ENCODE assay signal across 23 mouse cellular contexts in the genomic region with DNA sequence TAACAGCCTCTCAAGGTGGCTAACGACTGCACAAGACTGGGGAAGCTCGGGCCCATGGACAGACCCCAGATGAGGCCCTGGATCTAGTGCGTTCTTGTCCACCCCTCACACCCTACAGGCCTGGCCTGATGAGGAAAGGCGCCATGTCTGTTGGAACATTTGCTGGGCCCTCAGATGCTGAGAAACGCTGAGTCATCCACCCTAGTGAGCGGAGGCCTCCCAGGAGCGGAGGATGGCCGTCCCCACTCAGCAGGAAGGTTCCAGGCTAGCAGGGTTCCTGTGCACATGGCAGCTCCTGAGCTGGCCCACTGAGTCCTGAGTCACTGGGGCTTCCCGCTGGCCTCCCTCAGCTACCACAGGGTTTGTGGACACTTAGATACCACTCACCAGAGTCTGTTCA. TPM values are rescaled to one million over a fixed set of nuclear protein-coding genes. Genes with fewer than 3 reads are reported as not detected.
DNase-seq lines count a peak whose midpoint lies in the region; ATAC-seq lines count a peak whose summit lies in the region.
"Had no signal": no experiment of that assay in that cellular context is flagged by ENCODE, and none has a peak within 500 bp of the region (broad histone marks: within the 10 kb centered on the region; RNA-seq: fewer than 3 reads in every experiment).

No protein-coding gene starts in this region.

- H3K9me3 ChIP-seq in midbrain, embryonic 10.5 days (replicated peaks), result no peaks in the 10 kb centered on the region
- H3K9me3 ChIP-seq in midbrain, embryonic 11.5 days (ENCODE audit: control insufficient read depth, low read length), result no peaks in the 10 kb centered on the region
- H3K9me3 ChIP-seq in kidney, embryonic 14.5 days (ENCODE audit: control insufficient read depth, low read length), result no peaks in the 10 kb centered on the region
- H3K9me3 ChIP-seq: forebrain, embryonic 12.5 days; midbrain, embryonic 12.5 days had no signal

- peaks cover 32% of the 10 kb centered on the region for H3K27me3 ChIP-seq in midbrain, embryonic 10.5 days (ENCODE audit: low read depth, poor library complexity, severe bottlenecking)
- no peaks in the 10 kb centered on the region for H3K27me3 ChIP-seq in midbrain, embryonic 11.5 days (ENCODE audit: control insufficient read depth, insufficient read depth, low read length)
- H3K27me3 ChIP-seq in kidney, embryonic 14.5 days (ENCODE audit: control insufficient read depth, insufficient read depth, low read length), result no peaks in the 10 kb centered on the region

- no peaks in the 10 kb centered on the region for H3K36me3 ChIP-seq in midbrain, embryonic 10.5 days
- H3K36me3 ChIP-seq in midbrain, embryonic 11.5 days (ENCODE audit: control insufficient read depth, insufficient read depth, low read length), result no peaks in the 10 kb centered on the region
- no peaks in the 10 kb centered on the region for H3K36me3 ChIP-seq in kidney, embryonic 14.5 days (ENCODE audit: control insufficient read depth, insufficient read depth, low read length)
- H3K36me3 ChIP-seq: forebrain, embryonic 12.5 days; midbrain, embryonic 12.5 days had no signal

- H3K27ac ChIP-seq in midbrain, embryonic 10.5 days (replicated peaks), result peak overlapping the region; percentile 77; the same call in 1 of the 2 replicates
- no peak overlapping the region for H3K27ac ChIP-seq in midbrain, embryonic 11.5 days (ENCODE audit: low read depth, low read length)
- no peak overlapping the region for H3K27ac ChIP-seq in kidney, embryonic 14.5 days (ENCODE audit: low read depth, low read length)
- H3K27ac ChIP-seq: forebrain, embryonic 12.5 days; midbrain, embryonic 12.5 days had no signal

- WGBS in midbrain, embryonic 10.5 days, result 71% methylated on average over 9 of the region's 9 CpGs
- 73% methylated on average over 9 of the region's 9 CpGs for WGBS in midbrain, embryonic 11.5 days
- 86% methylated on average over 9 of the region's 9 CpGs for WGBS in kidney, embryonic 14.5 days

- intact Hi-C loops in left cerebral cortex, postnatal 10 days (cut with DNase I), result no loop called here

- ATAC-seq in midbrain, embryonic 11.5 days (ENCODE audit: low FRiP score), result no peak
- ATAC-seq in granulocyte monocyte progenitor cell, adult 5-6 weeks (replicated peaks; ENCODE audit: poor library complexity, severe bottlenecking), result peak; percentile 21; the same call in 1 of the 2 replicates
- 0 out of 2 replicates have a peak, but pooled peaks have one; percentile 9 for ATAC-seq in megakaryocyte-erythroid progenitor cell, adult 5-6 weeks (replicated peaks; ENCODE audit: low FRiP score, low TSS enrichment, poor library complexity, severe bottlenecking)
- ATAC-seq in kidney, embryonic 14.5 days (ENCODE audit: low FRiP score, low TSS enrichment), result no peak

- DNase-seq in midbrain, embryonic 10.5 days (ENCODE audit: low spot score), result no peak
- DNase-seq in midbrain, embryonic 11.5 days (ENCODE audit: low spot score, missing footprints), result no peak
- peak; percentile 65 for DNase-seq in R1 (ENCODE audit: low read depth, low spot score)
- DNase-seq in left cerebral cortex, postnatal 10 days (ENCODE audit: extremely low spot score in 1 of 2, low spot score in 2 of 2), result no peak
- DNase-seq in kidney, adult 8-10 months, result no peak
- DNase-seq: cerebellum, adult 2 months; lung, embryonic 14.5 days; thymus, postnatal 36 days had no signal

- H3K4me2 ChIP-seq in midbrain, embryonic 11.5 days, result no peak overlapping the region
- no peak overlapping the region for H3K4me2 ChIP-seq in kidney, embryonic 14.5 days (replicated peaks; ENCODE audit: low read depth, low read length)
- H3K4me2 ChIP-seq: forebrain, embryonic 12.5 days; lung, embryonic 14.5 days; midbrain, embryonic 12.5 days had no signal

- no peak overlapping the region for H3K4me3 ChIP-seq in midbrain, embryonic 10.5 days
- H3K4me3 ChIP-seq in midbrain, embryonic 11.5 days (ENCODE audit: low read depth, low read length), result no peak overlapping the region
- no peak overlapping the region for H3K4me3 ChIP-seq in kidney, embryonic 14.5 days (ENCODE audit: low read length)
- H3K4me3 ChIP-seq: forebrain, embryonic 12.5 days; midbrain, embryonic 12.5 days; myocyte had no signal

- peaks cover 79% of the 10 kb centered on the region for H3K4me1 ChIP-seq in midbrain, embryonic 10.5 days
- peaks cover 14% of the 10 kb centered on the region for H3K4me1 ChIP-seq in midbrain, embryonic 11.5 days (ENCODE audit: control insufficient read depth, insufficient read depth, low read length)
- peaks cover 10% of the 10 kb centered on the region for H3K4me1 ChIP-seq in kidney, embryonic 14.5 days (ENCODE audit: control insufficient read depth, insufficient read depth, low read length)

- H3K9ac ChIP-seq in midbrain, embryonic 11.5 days (ENCODE audit: low read length), result no peak overlapping the region
- no peak overlapping the region for H3K9ac ChIP-seq in kidney, embryonic 14.5 days (ENCODE audit: low read depth, low read length)
- H3K9ac ChIP-seq: forebrain, embryonic 12.5 days; lung, embryonic 14.5 days; midbrain, embryonic 12.5 days had no signal

RNA-seq across cellular contexts. Expression of a gene that starts 9.7 kb away (rescaled TPM):
- polyA plus RNA-seq in midbrain, embryonic 10.5 days (2016; fragmentation: Nextera tagmentation; extraction: Ambion mirVana), result 12.8 and 16.8 TPM in 2 replicates
- polyA plus RNA-seq in midbrain, embryonic 11.5 days (2014; fragmentation: Nextera tagmentation; extraction: Ambion mirVana), result 19.5 and 19.9 TPM in 2 replicates
- 4.7 and 7.4 TPM in 2 replicates for total RNA-seq in granulocyte monocyte progenitor cell, adult 5-6 weeks (2014; fragmentation: Nextera tagmentation)
- 0.72 and 0.86 TPM in 2 replicates for total RNA-seq in granulocyte monocyte progenitor cell, adult 5-6 weeks (2017)
- 10.4 and 13.8 TPM in 2 replicates for total RNA-seq in megakaryocyte-erythroid progenitor cell, adult 5-6 weeks (2014; fragmentation: Nextera tagmentation)
- 4.2 and 13.3 TPM in 2 replicates for total RNA-seq in megakaryocyte-erythroid progenitor cell, adult 5-6 weeks (2017)
- 10 to 100 TPM; 55.5 to 62.5 TPM for total RNA-seq in left cerebral cortex, postnatal 10 days (2021)
- 10.5 and 17.1 TPM in 2 replicates for polyA plus RNA-seq in kidney, embryonic 14.5 days (2014; fragmentation: Nextera tagmentation; extraction: Ambion mirVana)

RNA-seq across cellular contexts. Expression of a gene that starts 27.5 kb away (rescaled TPM):
- not detected in 2 replicates for polyA plus RNA-seq in midbrain, embryonic 10.5 days (2016; fragmentation: Nextera tagmentation; extraction: Ambion mirVana)
- polyA plus RNA-seq in midbrain, embryonic 11.5 days (2014; fragmentation: Nextera tagmentation; extraction: Ambion mirVana), result not detected in 2 replicates
- not detected in 2 replicates for total RNA-seq in granulocyte monocyte progenitor cell, adult 5-6 weeks (2014; fragmentation: Nextera tagmentation)
- not detected in 2 replicates for total RNA-seq in granulocyte monocyte progenitor cell, adult 5-6 weeks (2017)
- total RNA-seq in megakaryocyte-erythroid progenitor cell, adult 5-6 weeks (2014; fragmentation: Nextera tagmentation), result not detected in 2 replicates
- total RNA-seq in megakaryocyte-erythroid progenitor cell, adult 5-6 weeks (2017), result not detected in 2 replicates
- total RNA-seq in left cerebral cortex, postnatal 10 days (2021), result not detected
- not detected in 2 replicates for polyA plus RNA-seq in kidney, embryonic 14.5 days (2014; fragmentation: Nextera tagmentation; extraction: Ambion mirVana)
- total RNA-seq: gastrocnemius, adult 18-20 months; heart, adult 8-10 months; heart, postnatal 25 days; layer of hippocampus, postnatal 10 days; left cerebral cortex, postnatal 36 days had no signal
- polyA plus RNA-seq: cerebellum, adult 2 months; embryonic facial prominence, embryonic 11.5 days; forebrain, embryonic 12.5 days; kidney, embryonic 16.5 days; lung, embryonic 14.5 days; midbrain, embryonic 12.5 days; myocyte; small intestine, adult 2 months; stomach, embryonic 16.5 days had no signal

Comparison
In these comparisons a context has a peak if more than half of its experiments do, and no peak if none do; other contexts are left out.
1. ATAC-seq: peak in granulocyte monocyte progenitor cell, adult 5-6 weeks (single experiment) and megakaryocyte-erythroid progenitor cell, adult 5-6 weeks (single experiment); none in midbrain, embryonic 11.5 days (single experiment) and kidney, embryonic 14.5 days (single experiment).